27 mouse cellular contexts compared by ENCODE assay signal in genomic region chr5:77010352-77010751, GRCm38 (mm10). TPM values are rescaled to one million over a fixed set of nuclear protein-coding genes. Genes with fewer than 3 reads are reported as not detected.
"Had no signal": no experiment of that assay in that cellular context is flagged by ENCODE, and none has a peak within 500 bp of the region (broad histone marks: within the 10 kb centered on the region; RNA-seq: fewer than 3 reads in every experiment).

No protein-coding gene starts in this region.

- H3K4me3 ChIP-seq: limb, embryonic 12.5 days; limb, embryonic 15.5 days; midbrain, embryonic 13.5 days had no signal

- H3K27me3 ChIP-seq: limb, embryonic 12.5 days; limb, embryonic 15.5 days had no signal

- DNase-seq: kidney, adult 18-20 months; kidney, adult 9 months; kidney, postnatal 14 days; kidney, postnatal 4 days; left cerebral cortex, postnatal 4 days; lung, adult 2 months; right cerebral cortex, adult 18-20 months; right cerebral cortex, postnatal 14 days; right cerebral cortex, postnatal 4 days; thymus, adult 2 months; thymus, postnatal 14 days; thymus, postnatal 4 days had no signal

- H3K36me3 ChIP-seq: limb, embryonic 12.5 days; limb, embryonic 15.5 days; midbrain, embryonic 13.5 days had no signal

- ATAC-seq: intestine, embryonic 16.5 days; midbrain, embryonic 13.5 days; midbrain, embryonic 16.5 days had no signal

- H3K27ac ChIP-seq: limb, embryonic 12.5 days; limb, embryonic 15.5 days; macrophage; midbrain, embryonic 13.5 days; stomach, postnatal 0 days had no signal

- H3K4me1 ChIP-seq: limb, embryonic 12.5 days; limb, embryonic 15.5 days; midbrain, embryonic 13.5 days had no signal

- H3K9me3 ChIP-seq: limb, embryonic 12.5 days; limb, embryonic 15.5 days; midbrain, embryonic 13.5 days had no signal

- H3K4me2 ChIP-seq: limb, embryonic 12.5 days; limb, embryonic 15.5 days; midbrain, embryonic 13.5 days had no signal

- H3K9ac ChIP-seq: limb, embryonic 12.5 days; limb, embryonic 15.5 days; midbrain, embryonic 13.5 days had no signal

RNA-seq across cellular contexts. Expression of gene Thegl, which starts 5.5 kb away (rescaled TPM):
- polyA plus RNA-seq: limb, embryonic 12.5 days; macrophage; thymus, adult 2 months had no signal

RNA-seq across cellular contexts. Expression of gene Arl9, which starts 6.5 kb away (rescaled TPM):
- total RNA-seq: layer of hippocampus, adult 18-20 months; layer of hippocampus, postnatal 14 days; left cerebral cortex, adult 8-10 months; left cerebral cortex, postnatal 14 days had no signal
- polyA plus RNA-seq: intestine, embryonic 16.5 days; kidney, embryonic 16.5 days; limb, embryonic 12.5 days; limb, embryonic 15.5 days; lung, adult 2 months; macrophage; midbrain, embryonic 13.5 days; midbrain, embryonic 16.5 days; neural tube, embryonic 11.5 days; neural tube, embryonic 14.5 days; stomach, embryonic 14.5 days; stomach, postnatal 0 days; thymus, adult 2 months had no signal
